Mouse (Mus musculus) forebrain, embryonic 11.5 days (tissue): ENCODE results near the gene Olfr1367. TPM values are rescaled to one million over a fixed set of nuclear protein-coding genes. Genes with fewer than 3 reads are reported as not detected.
A peak's percentile ranks its signal among the peaks of the same experiment; 100 is the strongest.
"Not testable (repeated sequence)": the region's sequence is repeated elsewhere in the genome, so short reads cannot be mapped to it uniquely, and the experiment has no call there.

Source experiments
- ATAC-seq: fragments of 200-750 bp; cut with Nextera tagmentation; replicated peaks from 2 replicates; pipeline ENCODE4 v1.8.0; 2017; ENCODE audit warnings: moderate TSS enrichment; ENCODE audit not compliant: low FRiP score
- DNase-seq: peaks from one replicate; pipeline ENCODE4 v3.0.0-alpha.2; 2017; ENCODE audit warnings: low spot score
- H3K27ac ChIP-seq: fragments of 300-500 bp; sonication (generic); 2 replicates; pipeline ENCODE4 v1.5.1; 2014; ENCODE audit warnings: low read depth, low read length
- H3K27me3 ChIP-seq: fragments of 300-500 bp; sonication (generic); 2 replicates; pipeline ENCODE4 v1.6.1; 2014; ENCODE audit warnings: mild to moderate bottlenecking, low read length, mixed read lengths; ENCODE audit not compliant: control insufficient read depth, insufficient read depth
- H3K36me3 ChIP-seq: fragments of 300-500 bp; sonication (generic); 2 replicates; pipeline ENCODE4 v1.6.1; 2014; ENCODE audit warnings: mild to moderate bottlenecking, low read length, moderate library complexity, mixed read lengths; ENCODE audit not compliant: control insufficient read depth, insufficient read depth
- H3K4me1 ChIP-seq: fragments of 300-500 bp; sonication (generic); replicated peaks from 2 replicates; pipeline ENCODE4 v1.6.1; 2014; ENCODE audit warnings: low read length, mixed read lengths; ENCODE audit not compliant: control insufficient read depth, insufficient read depth
- H3K4me2 ChIP-seq: fragments of 300-500 bp; sonication (generic); 2 replicates; pipeline ENCODE4 v1.6.1; 2014; ENCODE audit warnings: low read depth, mild to moderate bottlenecking, low read length, moderate library complexity, mixed read lengths; ENCODE audit not compliant: severe bottlenecking
- H3K4me3 ChIP-seq: fragments of 300-500 bp; sonication (generic); 2 replicates; pipeline ENCODE4 v1.5.1; 2014; ENCODE audit warnings: low read depth, low read length
- H3K9ac ChIP-seq: fragments of 300-500 bp; sonication (generic); 2 replicates; pipeline ENCODE4 v1.6.1; 2014; ENCODE audit warnings: low read length
- H3K9me3 ChIP-seq: fragments of 300-500 bp; sonication (generic); 2 replicates; pipeline ENCODE4 v1.6.1; 2016; ENCODE audit warnings: low read length, mixed read lengths; ENCODE audit not compliant: control insufficient read depth
- WGBS: fragments of 180-500 bp; shearing (Covaris S2); extraction: QIAGEN DNeasy Blood & Tissue Kit; methylation state at CpG from one replicate; pipeline ENCODE4 v1.1.7; 2014; 5-methylcytosine and 5-hydroxymethylcytosine counted together
- microRNA-seq: library from miRNA; unstranded; fragments of <30 nt; microRNA quantifications from one replicate; pipeline ENCODE4, GENCODE M21; 2016; ENCODE audit not compliant: insufficient number of aligned reads
- polyA plus RNA-seq: library from polyadenylated mRNA; unstranded; fragments of >200 nt; fragmentation: Nextera tagmentation; extraction: Ambion mirVana; gene quantifications from 2 replicates; pipeline ENCODE4 v1.2.1, GENCODE M21; 2014

Gene Olfr1367
- polyA plus RNA-seq, 1 experiment from 2014 or later: not detected

DNA sequence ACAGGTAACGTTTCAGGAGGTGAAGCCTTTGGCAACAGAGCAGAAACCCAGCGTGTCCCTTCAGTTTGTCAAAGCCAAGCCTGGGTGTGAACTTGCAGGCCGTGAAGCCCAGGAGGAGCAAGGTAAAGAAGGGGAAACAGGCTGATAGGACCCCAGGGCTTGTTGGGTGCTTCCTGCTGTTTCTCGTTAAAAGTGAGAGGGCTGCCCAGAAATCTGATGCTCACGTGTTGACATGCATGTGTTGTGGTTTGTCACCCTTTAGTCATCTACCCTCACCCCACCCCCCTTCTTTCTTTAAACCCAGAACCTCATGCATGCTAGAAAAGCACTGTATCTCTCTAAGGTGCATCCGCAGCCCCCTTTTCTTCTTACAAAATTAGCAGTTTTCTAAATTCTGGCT is 19.9 kb downstream of the Olfr1367 start:
- DNase-seq: no peak
- Histone ChIP-seq H3K27me3 (no peaks in the 10 kb centered on the region), H3K4me3 (no peak overlapping the region), H3K36me3 (no peaks in the 10 kb centered on the region; the same call in 1 of the 2 replicates), H3K27ac (no peak overlapping the region), H3K9ac (no peak overlapping the region), H3K4me1 (no peaks in the 10 kb centered on the region; the same call in 1 of the 2 replicates), H3K9me3 (no peaks in the 10 kb centered on the region), H3K4me2 (no peak overlapping the region)
- 78% methylated on average over 6 of the region's 6 CpGs for WGBS
- no peak for ATAC-seq

DNA sequence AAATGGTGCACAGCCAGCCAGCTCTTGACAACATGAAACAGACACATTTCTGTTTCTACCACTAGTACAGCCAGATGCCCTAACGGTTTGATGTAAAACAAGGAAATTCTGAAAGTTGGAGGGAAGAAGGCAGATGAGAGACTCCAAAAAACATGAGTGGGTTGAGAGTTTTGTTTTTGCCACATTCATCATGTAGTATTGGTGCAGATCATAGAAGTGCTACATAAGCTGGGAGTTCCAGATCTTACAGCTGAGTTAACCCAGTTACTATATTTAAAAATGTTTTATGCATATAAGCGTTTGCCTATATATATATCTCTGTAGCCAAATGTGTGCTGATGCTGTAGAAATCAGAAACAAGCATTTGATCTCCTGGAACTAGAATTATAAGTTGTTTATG is 26.0 kb downstream of the Olfr1367 start:
- WGBS: 95% methylated on average over 2 of the region's 2 CpGs
- no peak overlapping the region for H3K27ac ChIP-seq
- ATAC-seq (no peak), DNase-seq (no peak)
- H3K9ac ChIP-seq: no peak overlapping the region
- no peaks in the 10 kb centered on the region for H3K9me3 ChIP-seq
- H3K4me1 ChIP-seq: no peaks in the 10 kb centered on the region
- H3K36me3 ChIP-seq: no peaks in the 10 kb centered on the region; the same call in 1 of the 2 replicates
- no peak overlapping the region for H3K4me2 ChIP-seq
- no peaks in the 10 kb centered on the region for H3K27me3 ChIP-seq
- no peak overlapping the region for H3K4me3 ChIP-seq

DNA sequence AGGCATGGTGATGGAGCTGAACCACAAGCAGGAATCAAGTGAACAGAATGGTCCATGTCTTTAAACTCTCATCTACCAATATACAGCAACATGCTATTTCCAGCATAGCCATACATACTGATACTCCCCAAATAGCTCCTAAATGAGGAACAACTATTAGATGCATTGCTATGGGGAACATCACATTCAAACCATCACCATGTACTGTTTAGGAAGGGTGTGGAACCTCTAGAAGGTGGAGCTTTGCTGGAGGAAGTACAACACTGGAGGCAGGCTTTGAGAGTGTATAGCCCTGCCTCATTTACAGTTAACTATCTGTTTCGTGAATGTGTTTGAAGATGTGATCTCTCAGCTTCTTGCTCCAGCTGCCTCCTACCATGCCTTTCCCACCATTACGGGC is 31.1 kb downstream of the Olfr1367 start:
- no peak for ATAC-seq
- H3K36me3 ChIP-seq: no peaks in the 10 kb centered on the region
- H3K4me1 ChIP-seq: no peaks in the 10 kb centered on the region
- no peak overlapping the region for H3K4me3 ChIP-seq
- H3K27ac ChIP-seq: no peak overlapping the region
- 85% methylated on average over 2 of the region's 2 CpGs for WGBS
- H3K9me3 ChIP-seq: no peaks in the 10 kb centered on the region
- no peak for DNase-seq
- no peak overlapping the region for H3K9ac ChIP-seq
- no peak overlapping the region for H3K4me2 ChIP-seq
- H3K27me3 ChIP-seq: no peaks in the 10 kb centered on the region

DNA sequence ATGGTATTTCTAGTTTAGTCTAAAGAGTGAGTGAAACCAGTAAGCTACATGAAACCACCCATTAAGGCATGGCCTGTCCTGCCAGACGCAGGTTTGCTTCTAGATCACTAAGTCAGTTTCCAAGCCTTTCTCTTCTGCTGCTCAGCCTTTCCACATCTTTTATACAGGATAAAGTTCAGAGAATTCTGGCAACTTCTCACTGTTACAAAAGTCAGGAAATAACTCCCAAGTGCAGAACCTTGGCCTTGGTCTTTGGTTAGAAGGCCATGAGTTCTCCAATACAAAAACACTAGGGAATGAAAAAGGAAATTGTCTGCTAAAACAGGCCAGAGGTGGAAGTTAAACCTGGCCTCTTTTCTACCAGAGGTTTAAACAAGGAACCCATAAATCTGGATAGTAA is 48.5 kb downstream of the Olfr1367 start:
- peaks cover 28% of the 10 kb centered on the region for H3K36me3 ChIP-seq
- no peaks in the 10 kb centered on the region for H3K27me3 ChIP-seq
- no peaks in the 10 kb centered on the region for H3K4me1 ChIP-seq
- H3K4me2 ChIP-seq: no peak overlapping the region
- H3K4me3 ChIP-seq: no peak overlapping the region
- DNase-seq (no peak), ATAC-seq (no peak)
- WGBS: 95% methylated on average over 1 of the region's 1 CpGs
- H3K27ac ChIP-seq: no peak overlapping the region
- no peak overlapping the region for H3K9ac ChIP-seq
- no peaks in the 10 kb centered on the region for H3K9me3 ChIP-seq

DNA sequence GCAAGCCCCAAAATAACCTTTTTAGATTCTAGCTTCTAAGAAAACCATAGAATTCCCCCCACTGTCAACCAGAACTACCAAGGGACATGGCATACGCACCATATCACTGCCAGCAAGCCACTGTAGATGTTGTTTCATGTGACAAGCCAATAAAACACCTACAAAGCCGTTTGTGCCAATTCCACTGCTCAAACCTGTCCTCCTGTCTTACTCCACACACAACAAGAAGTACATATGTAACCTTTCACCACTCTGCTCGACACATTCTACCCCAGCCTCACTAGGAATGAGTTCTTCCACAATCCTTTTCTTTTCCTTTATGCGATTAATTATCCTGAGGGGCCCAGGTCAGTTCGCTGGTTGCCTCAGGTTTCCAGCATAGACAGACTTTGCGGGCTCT is 48.9 kb downstream of the Olfr1367 start:
- Histone ChIP-seq H3K4me3 (no peak overlapping the region), H3K4me1 (no peaks in the 10 kb centered on the region), H3K27ac (no peak overlapping the region), H3K4me2 (no peak overlapping the region), H3K9ac (no peak overlapping the region), H3K9me3 (no peaks in the 10 kb centered on the region), H3K36me3 (peaks cover 27% of the 10 kb centered on the region), H3K27me3 (no peaks in the 10 kb centered on the region)
- ATAC-seq: no peak
- DNase-seq: no peak
- WGBS: 94% methylated on average over 6 of the region's 6 CpGs

DNA sequence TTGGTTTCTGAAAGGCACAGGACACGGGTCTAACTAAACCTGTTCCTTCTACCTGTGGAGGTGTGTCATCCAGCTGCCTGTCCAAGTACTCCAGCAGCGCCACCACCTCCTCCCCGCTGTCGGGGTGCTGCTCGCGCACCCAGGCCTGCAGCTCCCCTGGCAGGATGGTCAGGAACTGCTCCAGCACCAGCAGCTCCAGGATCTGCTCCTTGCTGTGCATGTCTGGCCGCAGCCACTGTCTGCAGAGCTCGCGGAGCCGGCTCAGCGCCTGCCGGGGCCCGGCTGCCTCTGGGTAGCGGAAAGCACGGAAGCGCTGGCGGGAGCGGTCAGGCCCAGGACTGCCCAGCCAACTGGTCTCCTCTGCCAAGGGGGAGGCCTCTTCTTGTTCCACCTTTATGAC is 49.3 kb downstream of the Olfr1367 start:
- H3K4me3 ChIP-seq, H3K9me3 ChIP-seq, DNase-seq, H3K27me3 ChIP-seq, H3K27ac ChIP-seq, H3K9ac ChIP-seq, H3K4me2 ChIP-seq, H3K4me1 ChIP-seq: not testable (repeated sequence)
- WGBS: 91% methylated on average over 14 of the region's 18 CpGs
- 0 out of 2 replicates have a peak, but pooled peaks have one; percentile 30 for ATAC-seq
- peaks cover 23% of the 10 kb centered on the region for H3K36me3 ChIP-seq

DNA sequence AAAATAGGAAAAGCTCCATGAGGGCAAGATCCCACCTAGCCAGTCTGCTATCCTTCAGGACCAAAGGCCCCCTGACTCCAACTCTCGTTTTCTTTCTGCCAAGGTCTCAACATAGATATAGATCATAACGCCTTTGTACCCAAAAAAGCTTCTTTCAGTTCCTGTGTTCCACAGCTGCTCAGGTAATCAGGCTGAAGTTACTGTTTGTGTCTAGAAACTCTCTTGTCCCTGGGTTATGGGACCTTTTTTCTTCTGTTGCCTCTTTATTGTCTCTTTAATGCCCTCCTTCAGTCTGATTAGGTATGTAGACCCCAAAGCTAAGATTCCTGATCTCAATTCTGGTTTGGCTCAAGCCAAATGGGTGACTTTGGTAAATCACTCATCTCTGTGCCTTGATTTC is 50.8 kb downstream of the Olfr1367 start:
- H3K4me1 ChIP-seq: no peaks in the 10 kb centered on the region; the same call in 1 of the 2 replicates
- H3K4me2 ChIP-seq: no peak overlapping the region
- 93% methylated on average over 2 of the region's 2 CpGs for WGBS
- no peak overlapping the region for H3K9ac ChIP-seq
- no peaks in the 10 kb centered on the region for H3K27me3 ChIP-seq
- no peak overlapping the region for H3K4me3 ChIP-seq
- H3K9me3 ChIP-seq: no peaks in the 10 kb centered on the region
- no peak for ATAC-seq
- DNase-seq: no peak
- no peak overlapping the region for H3K27ac ChIP-seq
- peaks cover 14% of the 10 kb centered on the region for H3K36me3 ChIP-seq

Small RNA genes lying within 50 kb of the gene (microRNA-seq; reads per million reads assigned to microRNA genes)
- not detected for gene Mir6942

Other genes with a start within 250 kb of the Olfr1367 start
- gene Olfr1369-ps1, start 235.4 kb upstream of the Olfr1367 start, polyA plus RNA-seq: not detected in 2 replicates
- not detected in 2 replicates for gene Olfr263, start 217.3 kb upstream of the Olfr1367 start, polyA plus RNA-seq
- not detected in 2 replicates for gene Olfr1368, start 201.0 kb upstream of the Olfr1367 start, polyA plus RNA-seq
- 178 and 183 TPM in 2 replicates for gene Trim27, start 167.5 kb upstream of the Olfr1367 start, polyA plus RNA-seq
- not detected in 2 replicates for gene Gpx5, start 54.2 kb upstream of the Olfr1367 start, polyA plus RNA-seq
- gene Gpx6, start 34.8 kb upstream of the Olfr1367 start, polyA plus RNA-seq: not detected in 2 replicates
- gene Zscan12, start 15.9 kb downstream of the Olfr1367 start, polyA plus RNA-seq: 20.5 and 22.4 TPM in 2 replicates
- gene Zkscan3, start 55.8 kb downstream of the Olfr1367 start, polyA plus RNA-seq: 89.7 and 91.3 TPM in 2 replicates
- 6.9 and 8.3 TPM in 2 replicates for gene Pgbd1, start 94.1 kb downstream of the Olfr1367 start, polyA plus RNA-seq
- 19.5 and 22.2 TPM in 2 replicates for gene Zscan26, start 106.8 kb downstream of the Olfr1367 start, polyA plus RNA-seq
- 2.7 and 3.9 TPM in 2 replicates for gene Nkapl, start 121.6 kb downstream of the Olfr1367 start, polyA plus RNA-seq
- 4.4 and 5.3 TPM in 2 replicates for gene Zkscan4, start 132.0 kb downstream of the Olfr1367 start, polyA plus RNA-seq
- gene Gm10065, start 132.5 kb downstream of the Olfr1367 start, polyA plus RNA-seq: not detected in 2 replicates
- gene AK157302, start 148.3 kb downstream of the Olfr1367 start, polyA plus RNA-seq: 0.27 TPM in 1 of 2 replicates, not detected in the other
- 2.7 and 3.6 TPM in 2 replicates for gene Gm11273, start 154.5 kb downstream of the Olfr1367 start, polyA plus RNA-seq
- 10.2 and 10.6 TPM in 2 replicates for gene Zkscan8, start 184.2 kb downstream of the Olfr1367 start, polyA plus RNA-seq
- gene Olfr1366, start 195.9 kb downstream of the Olfr1367 start, polyA plus RNA-seq: 0.27 and 0.43 TPM in 2 replicates
- gene Olfr1535, start 213.0 kb downstream of the Olfr1367 start, polyA plus RNA-seq: not detected in 2 replicates
- not detected in 2 replicates for gene Olfr1364, start 234.8 kb downstream of the Olfr1367 start, polyA plus RNA-seq